Mouse (Mus musculus) liver, postnatal 0 days (tissue): Measurements from ENCODE around the gene Aldoc. TPM values are rescaled to one million over a fixed set of nuclear protein-coding genes. Genes with fewer than 3 reads are reported as not detected.

Experiments used
- ATAC-seq: fragments of 200-750 bp; cut with Nextera tagmentation; 2 replicates; pipeline ENCODE4 v1.8.0; 2017; ENCODE audit warnings: mild to moderate bottlenecking, moderate library complexity
- DNase-seq: peaks from one replicate; pipeline ENCODE4 v3.0.0-alpha.2; 2016
- H3K27ac ChIP-seq: fragments of 300-500 bp; sonication (generic); 2 replicates; pipeline ENCODE4 v1.5.1; 2014; ENCODE audit warnings: antibody characterized with exemption, moderate library complexity, mild to moderate bottlenecking, low read depth
- H3K27me3 ChIP-seq: fragments of 300-500 bp; sonication (generic); 2 replicates; pipeline ENCODE4 v1.6.1; 2014; ENCODE audit warnings: low read length, control low read depth, mixed read lengths; ENCODE audit not compliant: insufficient read depth
- H3K36me3 ChIP-seq: fragments of 300-500 bp; sonication (generic); replicated peaks from 2 replicates; pipeline ENCODE4 v1.6.1; 2014; ENCODE audit warnings: mild to moderate bottlenecking, control low read depth, low read length, moderate library complexity, mixed read lengths; ENCODE audit not compliant: insufficient read depth
- H3K4me1 ChIP-seq: fragments of 300-500 bp; sonication (generic); 2 replicates; pipeline ENCODE4 v1.6.1; 2014; ENCODE audit warnings: antibody characterized with exemption, mild to moderate bottlenecking, control low read depth; ENCODE audit not compliant: insufficient read depth
- H3K4me2 ChIP-seq: fragments of 300-500 bp; sonication (generic); 2 replicates; pipeline ENCODE4 v1.6.1; 2014; ENCODE audit warnings: low read depth, mild to moderate bottlenecking, low read length, moderate library complexity, mixed read lengths
- H3K4me3 ChIP-seq: fragments of 300-500 bp; sonication (generic); 2 replicates; pipeline ENCODE4 v1.5.1; 2014; ENCODE audit warnings: low read depth, low read length
- H3K9ac ChIP-seq: fragments of 300-500 bp; sonication (generic); replicated peaks from 2 replicates; pipeline ENCODE4 v1.6.1; 2014; ENCODE audit warnings: mild to moderate bottlenecking, moderate library complexity
- H3K9me3 ChIP-seq: fragments of 300-500 bp; sonication (generic); 2 replicates; pipeline ENCODE4 v1.6.1; 2016; ENCODE audit warnings: mild to moderate bottlenecking, control low read depth, low read length, mixed read lengths
- CTCF ChIP-seq: sonication (generic); IDR thresholded peaks from 2 replicates; pipeline ENCODE4 v1.5.1; 2016; ENCODE audit warnings: antibody characterized with exemption, low read depth
- EP300 ChIP-seq: IDR thresholded peaks from 2 replicates; pipeline ENCODE4 v1.6.1; 2016; ENCODE audit warnings: antibody characterized with exemption, low read depth, mild to moderate bottlenecking
- WGBS: fragments of 180-500 bp; shearing (Covaris S2); extraction: QIAGEN DNeasy Blood & Tissue Kit; methylation state at CpG from one replicate; pipeline ENCODE4 v1.1.7; 2014; ENCODE audit not compliant: insufficient replicate concordance; 5-methylcytosine and 5-hydroxymethylcytosine counted together
- polyA plus RNA-seq: library from polyadenylated mRNA; unstranded; fragments of >200 nt; fragmentation: Nextera tagmentation; extraction: Ambion mirVana; gene quantifications from 2 replicates; pipeline ENCODE4 v1.2.1, GENCODE M21; 2015

Gene Aldoc
- polyA plus RNA-seq, 1 experiment from 2014 or later, result 15.4 TPM

GRCm38 (mm10) chr11:78343381-78344327 is 20.9 kb downstream of the Aldoc start, which contains the start of gene Unc119:
TSS of gene Unc119 (plus strand) at chr11:78343482.
- Histone ChIP-seq H3K4me1 (peaks cover 49% of the 10 kb centered on the region), H3K9ac (peak within 1 kb of the TSS; percentile 74), H3K27ac (peak within 1 kb of the TSS; percentile 90), H3K27me3 (no peaks in the 10 kb centered on the region), H3K9me3 (no peaks in the 10 kb centered on the region), H3K4me2 (peak within 1 kb of the TSS; percentile 95), H3K4me3 (peak within 1 kb of the TSS; percentile 66), H3K36me3 (peaks cover 22% of the 10 kb centered on the region)
- TF ChIP-seq EP300, result no peak
- no peak for TF ChIP-seq CTCF
- ATAC-seq, result peak; percentile 63
- DNase-seq, result peak; percentile 88
- under 1% methylated on average over 65 of the region's 66 CpGs for WGBS

GRCm38 (mm10) chr11:78344328-78344889 is 21.6 kb downstream of the Aldoc start:
- Histone ChIP-seq H3K4me1 (peaks cover 55% of the 10 kb centered on the region), H3K9ac (peak overlapping the region; percentile 74)

GRCm38 (mm10) chr11:78344890-78345715 is 22.3 kb downstream of the Aldoc start:
- Histone ChIP-seq H3K27ac (peak overlapping the region; percentile 90), H3K4me3 (peak overlapping the region; percentile 66; the same call in 1 of the 2 replicates), H3K4me2 (peak overlapping the region; percentile 95), H3K9ac (peak overlapping the region; percentile 65), H3K9me3 (no peaks in the 10 kb centered on the region), H3K27me3 (no peaks in the 10 kb centered on the region), H3K36me3 (peaks cover 18% of the 10 kb centered on the region), H3K4me1 (peaks cover 59% of the 10 kb centered on the region)
- ATAC-seq, result peak; percentile 53
- WGBS, result 15% methylated on average over 8 of the region's 8 CpGs
- peak; percentile 64 for DNase-seq
- TF ChIP-seq EP300 (no peak), CTCF (no peak)

More at GRCm38 (mm10) chr11:78344328-78344889, 21.6 kb downstream of the Aldoc start:
- DNase-seq (peak; percentile 41), ATAC-seq (peak; percentile 57)
- Histone ChIP-seq H3K36me3 (peaks cover 24% of the 10 kb centered on the region), H3K4me3 (peak overlapping the region; percentile 66), H3K4me2 (peak overlapping the region; percentile 95), H3K9me3 (no peaks in the 10 kb centered on the region), H3K27me3 (no peaks in the 10 kb centered on the region), H3K27ac (peak overlapping the region; percentile 90)
- WGBS, result 43% methylated on average over 6 of the region's 6 CpGs
- TF ChIP-seq EP300 (no peak), CTCF (no peak)

- peak overlapping the region; percentile 90 for H3K27ac ChIP-seq
- peaks cover 17% of the 10 kb centered on the region for H3K36me3 ChIP-seq
- 29% methylated on average over 7 of the region's 7 CpGs for whole genome bisulfite sequencing
- DNase-seq (peak; percentile 42), ATAC-seq (no peak)
- H3K27me3 ChIP-seq, result no peaks in the 10 kb centered on the region
- peak overlapping the region; percentile 65 for H3K9ac ChIP-seq
- H3K4me3 ChIP-seq, result no peak overlapping the region
- no peaks in the 10 kb centered on the region for H3K9me3 ChIP-seq
- peak overlapping the region; percentile 95 for H3K4me2 ChIP-seq
- TF ChIP-seq EP300, result peak; percentile 33; the same call in 1 of the 2 replicates
- TF ChIP-seq CTCF, result no peak
- H3K4me1 ChIP-seq, result peaks cover 65% of the 10 kb centered on the region
Observed at GRCm38 (mm10) chr11:78345801-78346200, 23.0 kb downstream of the Aldoc start.

- Histone ChIP-seq H3K27me3 (no peaks in the 10 kb centered on the region), H3K27ac (peak overlapping the region; percentile 90), H3K9ac (no peak overlapping the region), H3K4me2 (peak overlapping the region; percentile 95), H3K4me1 (peaks cover 65% of the 10 kb centered on the region), H3K4me3 (no peak overlapping the region), H3K9me3 (no peaks in the 10 kb centered on the region), H3K36me3 (peaks cover 14% of the 10 kb centered on the region)
- DNase-seq, result no peak
- no peak for TF ChIP-seq EP300
- no peak for TF ChIP-seq CTCF
- WGBS, result 72% methylated on average over 6 of the region's 6 CpGs
- no peak for ATAC-seq
Observed at GRCm38 (mm10) chr11:78346326-78347069, 23.7 kb downstream of the Aldoc start.
